Mouse (Mus musculus) large intestine, adult 2 months (tissue): Measurements from ENCODE around the gene Tfip11. TPM values are rescaled to one million over a fixed set of nuclear protein-coding genes. Genes with fewer than 3 reads are reported as not detected.
"Not testable (repeated sequence)": the region's sequence is repeated elsewhere in the genome, so short reads cannot be mapped to it uniquely, and the experiment has no call there.

Experiments used
- DNase-seq: peaks from one replicate; pipeline ENCODE4 v3.0.0-alpha.2; 2012; ENCODE audit warnings: low read depth, low spot score
- WGBS: fragments of 180-500 bp; shearing (Covaris S2); methylation state at CpG from one replicate; pipeline ENCODE4 v1.1.7; 2018; 5-methylcytosine and 5-hydroxymethylcytosine counted together
- polyA plus RNA-seq: library from polyadenylated mRNA; depleted of rRNA; stranded (reverse); fragments of >200 nt; gene quantifications from 2 replicates; pipeline ENCODE4 v1.2.3, GENCODE M21; 2012

Gene Tfip11
- polyA plus RNA-seq, 1 experiment: 23.7 TPM

- DNase-seq: no peak
Observed at GRCm38 (mm10) chr5:112316468-112316867, 9.7 kb upstream of the Tfip11 start.

GRCm38 (mm10) chr5:112317328-112317727 lies 8.8 kb upstream of the Tfip11 start:
- no peak for DNase-seq
- 16% methylated on average over 5 of the region's 5 CpGs for WGBS

More at GRCm38 (mm10) chr5:112316468-112316867, 9.7 kb upstream of the Tfip11 start:
- 85% methylated on average over 5 of the region's 5 CpGs for WGBS

- DNase-seq: not testable (repeated sequence)
Observed at GRCm38 (mm10) chr5:112319343-112319742, 6.8 kb upstream of the Tfip11 start.

GRCm38 (mm10) chr5:112320379-112320778 lies 5.8 kb upstream of the Tfip11 start:
- DNase-seq: no peak
- 63% methylated on average over 5 of the region's 5 CpGs for WGBS

More at GRCm38 (mm10) chr5:112319343-112319742, 6.8 kb upstream of the Tfip11 start:
- WGBS: 42% methylated on average over 2 of the region's 2 CpGs

GRCm38 (mm10) chr5:112320936-112321335 lies 5.2 kb upstream of the Tfip11 start:
- DNase-seq: no peak
- WGBS: 75% methylated on average over 6 of the region's 6 CpGs

GRCm38 (mm10) chr5:112321376-112321775 lies 4.8 kb upstream of the Tfip11 start:
- WGBS: 82% methylated on average over 4 of the region's 4 CpGs
- no peak for DNase-seq

GRCm38 (mm10) chr5:112323246-112323645 lies 2.9 kb upstream of the Tfip11 start:
- 87% methylated on average over 6 of the region's 6 CpGs for WGBS
- DNase-seq: no peak

- 6% methylated on average over 24 of the region's 24 CpGs for WGBS
Observed at GRCm38 (mm10) chr5:112324637-112325545, 1.3 kb upstream of the Tfip11 start.

GRCm38 (mm10) chr5:112326446-112327009 lies 370 bp downstream of the Tfip11 start:
- WGBS: 1% methylated on average over 33 of the region's 33 CpGs
- no peak for DNase-seq

More at GRCm38 (mm10) chr5:112324637-112325545, 1.3 kb upstream of the Tfip11 start:
- DNase-seq: no peak

GRCm38 (mm10) chr5:112327854-112328253 lies 1.7 kb downstream of the Tfip11 start:
- 89% methylated on average over 15 of the region's 15 CpGs for WGBS
- DNase-seq: no peak

- DNase-seq: no peak
- 90% methylated on average over 14 of the region's 14 CpGs for WGBS
Observed at GRCm38 (mm10) chr5:112329805-112330564, 3.8 kb downstream of the Tfip11 start.

GRCm38 (mm10) chr5:112335473-112335872 lies 9.3 kb downstream of the Tfip11 start:
- WGBS: 24% methylated on average over 2 of the region's 2 CpGs
- no peak for DNase-seq

- DNase-seq: no peak
Observed at GRCm38 (mm10) chr5:112337004-112337403, 10.8 kb downstream of the Tfip11 start.

GRCm38 (mm10) chr5:112339215-112339614 lies 13.1 kb downstream of the Tfip11 start:
- no peak for DNase-seq
- 41% methylated on average over 7 of the region's 7 CpGs for WGBS

More at GRCm38 (mm10) chr5:112337004-112337403, 10.8 kb downstream of the Tfip11 start:
- WGBS: 91% methylated on average over 22 of the region's 22 CpGs

- 1% methylated on average over 64 of the region's 64 CpGs for WGBS
- DNase-seq: no peak
Observed at GRCm38 (mm10) chr5:112342463-112343204, 16.5 kb downstream of the Tfip11 start, which contains the start of the genes Srrd and Hps4. Srrd (minus strand) TSS chr5:112343040. Hps4 (plus strand) TSS chr5:112343083.

GRCm38 (mm10) chr5:112343205-112343595 lies 17.0 kb downstream of the Tfip11 start:
- under 1% methylated on average over 24 of the region's 24 CpGs for WGBS
- DNase-seq: no peak

- DNase-seq: no peak
- WGBS: 33% methylated on average over 6 of the region's 6 CpGs
Observed at GRCm38 (mm10) chr5:112344092-112344960, 18.2 kb downstream of the Tfip11 start.

- no peak for DNase-seq
- 83% methylated on average over 16 of the region's 16 CpGs for WGBS
Observed at GRCm38 (mm10) chr5:112346211-112346965, 20.2 kb downstream of the Tfip11 start.
